Mouse (Mus musculus) left cerebral cortex, postnatal 4 days (tissue): ENCODE measurements around the gene Dcun1d3. TPM values are rescaled to one million over a fixed set of nuclear protein-coding genes. Genes with fewer than 3 reads are reported as not detected.

Source experiments
- DNase-seq: peaks from one replicate; pipeline ENCODE4 v3.0.0-alpha.2; 2022
- intact Hi-C: fragments of 180-260 bp; cut with DNase I; formaldehyde crosslinking; loops from one replicate; pipeline ENCODE4 v1.15.1; 2025
- total RNA-seq, 2 experiments: library from RNA; stranded (reverse); gene quantifications; 2 replicates each; pipeline ENCODE4 v1.2.3; 2021

Dcun1d3 gene
- total RNA-seq, 2 experiments from 2014 or later: 26.0 to 31.8 TPM

- intact Hi-C loops: no loop called here
Measured at GRCm38 (mm10) chr7:119835996-119836777, 59.9 kb downstream of the Dcun1d3 start.

GRCm38 (mm10) chr7:119835371-119835770 is 60.7 kb downstream of the Dcun1d3 start:
- intact Hi-C loops: no loop called here
- no peak for DNase-seq

More at GRCm38 (mm10) chr7:119835996-119836777, 59.9 kb downstream of the Dcun1d3 start:
- no peak for DNase-seq

GRCm38 (mm10) chr7:119808723-119809122 is 87.4 kb downstream of the Dcun1d3 start:
- intact Hi-C loops: no loop called here

GRCm38 (mm10) chr7:119807396-119807795 is 88.7 kb downstream of the Dcun1d3 start:
- intact Hi-C loops: no loop called here
- no peak for DNase-seq

More at GRCm38 (mm10) chr7:119808723-119809122, 87.4 kb downstream of the Dcun1d3 start:
- no peak for DNase-seq

Other genes starting within 250 kb of the Dcun1d3 start
- gene Acsm4, start 206.3 kb downstream of the Dcun1d3 start, total RNA-seq: not detected
- 10 to 100 TPM; 51.0 to 54.0 TPM for gene Thumpd1, start 175.5 kb downstream of the Dcun1d3 start, total RNA-seq
- gene Acsm3, start 135.4 kb downstream of the Dcun1d3 start, total RNA-seq: not detected
- 1 to 10 TPM; 7.2 to 7.9 TPM for gene Rexo5, start 102.3 kb downstream of the Dcun1d3 start, total RNA-seq
- gene Eri2, start 102.2 kb downstream of the Dcun1d3 start, total RNA-seq: 10 to 100 TPM in 1 of 2 experiments, 1 to 10 TPM in 1; 9.2 to 10.2 TPM
- gene Lyrm1, start 437 bp downstream of the Dcun1d3 start, total RNA-seq: 1 to 10 TPM; 9.0 to 9.7 TPM
- under 1 TPM; 0.34 to 0.52 TPM for gene Dnah3, start 199.0 kb upstream of the Dcun1d3 start, total RNA-seq
- 1 to 10 TPM; 7.0 to 9.1 TPM for gene Tmem159, start 206.1 kb upstream of the Dcun1d3 start, total RNA-seq
- gene Zp2, start 249.0 kb upstream of the Dcun1d3 start, total RNA-seq: under 1 TPM; 0.44 TPM